Mouse (Mus musculus) thymus, adult 2 months (tissue): ENCODE measurements at regions not wholly inside any gene's neighbourhood (a gene's known extent, or its start where the extent isn't known, plus 50 kb on each side); places are given as distances from the start of the nearest gene placed in this dataset.

Experiments used
- DNase-seq: peaks from one replicate; pipeline ENCODE4 v3.0.0; 2021
- H3K27ac ChIP-seq: fragments of 200-500 bp; 2 replicates; pipeline ENCODE4 v1.5.1; 2012; ENCODE audit warnings: low read length, control low read depth; ENCODE audit not compliant: control insufficient read depth, insufficient read depth
- H3K27me3 ChIP-seq: fragments of 200-500 bp; 2 replicates; pipeline ENCODE4 v1.6.1; 2012; ENCODE audit warnings: mild to moderate bottlenecking, low read length, moderate library complexity, mixed read lengths; ENCODE audit not compliant: control insufficient read depth, insufficient read depth
- H3K36me3 ChIP-seq: fragments of 200-500 bp; 2 replicates; pipeline ENCODE4 v1.6.1; 2012; ENCODE audit warnings: mild to moderate bottlenecking, low read length, moderate library complexity; ENCODE audit not compliant: control insufficient read depth, insufficient read depth
- H3K4me1 ChIP-seq: fragments of 200-500 bp; replicated peaks from 2 replicates; pipeline ENCODE4 v1.6.1; 2012; ENCODE audit warnings: low read length; ENCODE audit not compliant: control insufficient read depth, insufficient read depth
- H3K4me3 ChIP-seq: fragments of 200-500 bp; 2 replicates; pipeline ENCODE4 v1.5.1; 2012; ENCODE audit warnings: mild to moderate bottlenecking, low read length, control low read depth, moderate library complexity; ENCODE audit not compliant: control insufficient read depth, insufficient read depth
- CTCF ChIP-seq: fragments of 200-500 bp; IDR thresholded peaks from 2 replicates; pipeline ENCODE4 v1.5.1; 2012; ENCODE audit warnings: mild to moderate bottlenecking, control low read depth, low read length, moderate library complexity, borderline replicate concordance; ENCODE audit not compliant: control insufficient read depth, poor library complexity, insufficient read depth; ENCODE audit errors: extremely low read depth
- POLR2A ChIP-seq: fragments of 200-500 bp; IDR thresholded peaks from 2 replicates; pipeline ENCODE4 v1.6.1; 2012; ENCODE audit warnings: mild to moderate bottlenecking, low read length, control low read depth, moderate library complexity; ENCODE audit not compliant: control insufficient read depth, poor library complexity, insufficient read depth; ENCODE audit errors: extremely low read depth
- WGBS: fragments of 180-500 bp; shearing (Covaris S2); methylation state at CpG from one replicate; pipeline ENCODE4 v1.1.7; 2018; 5-methylcytosine and 5-hydroxymethylcytosine counted together

GRCm38 (mm10) chr7:136631089-136631488 is 263.3 kb upstream of the Mgmt start:
- H3K36me3 ChIP-seq: no peaks in the 10 kb centered on the region
- H3K27me3 ChIP-seq: no peaks in the 10 kb centered on the region
- DNase-seq: no peak
- no peak overlapping the region for H3K4me3 ChIP-seq
- H3K4me1 ChIP-seq: no peaks in the 10 kb centered on the region
- 46% methylated on average over 3 of the region's 3 CpGs for WGBS
- no peak for TF ChIP-seq CTCF
- TF ChIP-seq POLR2A: no peak
- no peak overlapping the region for H3K27ac ChIP-seq

- DNase-seq: no peak
- H3K4me3 ChIP-seq: no peak overlapping the region
- no peaks in the 10 kb centered on the region for H3K27me3 ChIP-seq
- WGBS: 76% methylated on average over 5 of the region's 5 CpGs
- no peaks in the 10 kb centered on the region for H3K4me1 ChIP-seq
- H3K27ac ChIP-seq: no peak overlapping the region
- TF ChIP-seq POLR2A (no peak), CTCF (no peak)
- no peaks in the 10 kb centered on the region for H3K36me3 ChIP-seq
Measured at GRCm38 (mm10) chr7:136640160-136640559, 254.3 kb upstream of the Mgmt start.

GRCm38 (mm10) chr7:136640771-136641170 is 253.6 kb upstream of the Mgmt start:
- H3K36me3 ChIP-seq: no peaks in the 10 kb centered on the region
- no peak for DNase-seq
- no peaks in the 10 kb centered on the region for H3K4me1 ChIP-seq
- no peak for TF ChIP-seq CTCF
- no peak for TF ChIP-seq POLR2A
- WGBS: 87% methylated on average over 7 of the region's 7 CpGs
- no peak overlapping the region for H3K27ac ChIP-seq
- H3K27me3 ChIP-seq: no peaks in the 10 kb centered on the region
- no peak overlapping the region for H3K4me3 ChIP-seq

- no peak for TF ChIP-seq POLR2A
- no peak for TF ChIP-seq CTCF
- H3K4me1 ChIP-seq: no peaks in the 10 kb centered on the region
- H3K27ac ChIP-seq: no peak overlapping the region
- H3K27me3 ChIP-seq: no peaks in the 10 kb centered on the region
- no peaks in the 10 kb centered on the region for H3K36me3 ChIP-seq
- DNase-seq: no peak
- no peak overlapping the region for H3K4me3 ChIP-seq
- 89% methylated on average over 4 of the region's 4 CpGs for WGBS
Measured at GRCm38 (mm10) chr7:136649796-136650195, 244.6 kb upstream of the Mgmt start.

- no peaks in the 10 kb centered on the region for H3K4me1 ChIP-seq
- DNase-seq: no peak
- H3K27me3 ChIP-seq: no peaks in the 10 kb centered on the region
- H3K27ac ChIP-seq: no peak overlapping the region
- no peaks in the 10 kb centered on the region for H3K36me3 ChIP-seq
- TF ChIP-seq CTCF (no peak), POLR2A (no peak)
- H3K4me3 ChIP-seq: no peak overlapping the region
Measured at GRCm38 (mm10) chr7:136659930-136660329, 234.5 kb upstream of the Mgmt start.

- no peak overlapping the region for H3K4me3 ChIP-seq
- no peak for DNase-seq
- no peak overlapping the region for H3K27ac ChIP-seq
- no peak for TF ChIP-seq CTCF
- TF ChIP-seq POLR2A: no peak
- WGBS: 86% methylated on average over 2 of the region's 2 CpGs
- H3K4me1 ChIP-seq: no peaks in the 10 kb centered on the region
- no peaks in the 10 kb centered on the region for H3K36me3 ChIP-seq
- H3K27me3 ChIP-seq: no peaks in the 10 kb centered on the region
Measured at GRCm38 (mm10) chr7:136660401-136660800, 234.0 kb upstream of the Mgmt start.

- H3K4me3 ChIP-seq: no peak overlapping the region
- H3K27me3 ChIP-seq: no peaks in the 10 kb centered on the region
- no peak for DNase-seq
- WGBS: 92% methylated on average over 10 of the region's 10 CpGs
- no peaks in the 10 kb centered on the region for H3K4me1 ChIP-seq
- H3K27ac ChIP-seq: no peak overlapping the region
- no peaks in the 10 kb centered on the region for H3K36me3 ChIP-seq
- no peak for TF ChIP-seq CTCF
- TF ChIP-seq POLR2A: no peak
Measured at GRCm38 (mm10) chr7:136664424-136665082, 229.9 kb upstream of the Mgmt start.
